Mouse (Mus musculus): ENCODE results near the gene Ppp2r2c. TPM values are rescaled to one million over a fixed set of nuclear protein-coding genes. Genes with fewer than 3 reads are reported as not detected.
A peak's percentile ranks its signal among the peaks of the same experiment; 100 is the strongest.

The Ppp2r2c gene
- polyA plus RNA-seq, 1 experiment from 2014 or later: 0.03 TPM

GRCm38 (mm10) chr5:36979001-36979400 is 110.7 kb downstream of the Ppp2r2c start:
- in situ Hi-C loops (cut with MboI; ENCODE audit: low pct_unique_long_range_greater_than_20kb): no loop called here

GRCm38 (mm10) chr5:36979631-36980030 is 111.3 kb downstream of the Ppp2r2c start:
- DNase-seq (ENCODE audit: low read depth, low spot score) (no peak), ATAC-seq (no peak)
- ChIA-PET CTCF (interaction anchor here (0.8 kb wide), 1 partner anchor 21 kb away, joined by 4 read pairs; no protein-coding TSS in a partner anchor), POLR2A (interaction anchor here (1.4 kb wide), 1 partner anchor 10 kb away, joined by 3 read pairs; the partner anchor contains the start of gene Wfs1)
- no peaks in the 10 kb centered on the region for H3K27me3 ChIP-seq
- in situ Hi-C loops (cut with MboI; ENCODE audit: low pct_unique_long_range_greater_than_20kb): no loop called here
- no peak for TF ChIP-seq CTCF (IDR thresholded peaks at IDR 0.05)

More at GRCm38 (mm10) chr5:36979001-36979400, 110.7 kb downstream of the Ppp2r2c start:
- TF ChIP-seq CTCF (IDR thresholded peaks at IDR 0.05): no peak
- POLR2A ChIA-PET: interaction anchor here (1.4 kb wide), 1 partner anchor 10 kb away, joined by 3 read pairs; the partner anchor contains the start of gene Wfs1
- no peak for DNase-seq (ENCODE audit: low read depth, low spot score)
- CTCF ChIA-PET: interaction anchor here (0.8 kb wide), 1 partner anchor 20 kb away, joined by 4 read pairs; no protein-coding TSS in a partner anchor
- no peaks in the 10 kb centered on the region for H3K27me3 ChIP-seq
- peak; percentile 32 for ATAC-seq

- TF ChIP-seq CTCF (IDR thresholded peaks at IDR 0.05): no peak
- ATAC-seq: no peak
- ChIA-PET CTCF (no interaction called here), POLR2A (no interaction called here)
- H3K27me3 ChIP-seq: no peaks in the 10 kb centered on the region
- in situ Hi-C loops (cut with MboI; ENCODE audit: low pct_unique_long_range_greater_than_20kb): no loop called here
- no peak for DNase-seq (ENCODE audit: low read depth, low spot score)
These were observed 114.0 kb downstream of the Ppp2r2c start for GRCm38 (mm10) chr5:36982271-36982670.

- DNase-seq (ENCODE audit: low read depth, low spot score): no peak
- no peaks in the 10 kb centered on the region for H3K27me3 ChIP-seq
- CTCF ChIA-PET: interaction anchor here (2.1 kb wide), 1 partner anchor 27 kb away, joined by 10 read pairs; no protein-coding TSS in a partner anchor
- POLR2A ChIA-PET: no interaction called here
- in situ Hi-C loops (cut with MboI; ENCODE audit: low pct_unique_long_range_greater_than_20kb): no loop called here
- no peak for ATAC-seq
- TF ChIP-seq CTCF (IDR thresholded peaks at IDR 0.05): no peak
These were observed 118.3 kb downstream of the Ppp2r2c start for GRCm38 (mm10) chr5:36986617-36987016.

GRCm38 (mm10) chr5:36988124-36988780 is 119.9 kb downstream of the Ppp2r2c start:
- CTCF ChIA-PET: interaction anchor here (0.7 to 2.1 kb wide), 5 partner anchors 22 to 42 kb away, joined by 3 to 10 read pairs (median 4); no protein-coding TSS in a partner anchor
- POLR2A ChIA-PET: no interaction called here
- DNase-seq (ENCODE audit: low read depth, low spot score) (no peak), ATAC-seq (peak; percentile 23)
- peaks cover 6% of the 10 kb centered on the region for H3K27me3 ChIP-seq
- in situ Hi-C loops (cut with MboI; ENCODE audit: low pct_unique_long_range_greater_than_20kb): no loop called here
- TF ChIP-seq CTCF (IDR thresholded peaks at IDR 0.05): no peak

- no peak for TF ChIP-seq CTCF (IDR thresholded peaks at IDR 0.05)
- ChIA-PET POLR2A (interaction anchor here (0.8 kb wide), 1 partner anchor 10 kb away, joined by 3 read pairs; no protein-coding TSS in a partner anchor), CTCF (interaction anchor here (0.7 to 1.2 kb wide), 4 partner anchors 23 to 42 kb away, joined by 3 to 4 read pairs (median 4); no protein-coding TSS in a partner anchor)
- peak; percentile 89 for DNase-seq (ENCODE audit: low read depth, low spot score)
- ATAC-seq: peak; percentile 99
- in situ Hi-C loops (cut with MboI; ENCODE audit: low pct_unique_long_range_greater_than_20kb): no loop called here
- H3K27me3 ChIP-seq: peaks cover 6% of the 10 kb centered on the region
These were observed 120.7 kb downstream of the Ppp2r2c start, which contains the start of gene Wfs1 for GRCm38 (mm10) chr5:36988781-36989624. TSS of gene Wfs1 (minus strand) at chr5:36989205.

- POLR2A ChIA-PET: interaction anchor here (0.8 kb wide), 1 partner anchor 10 kb away, joined by 3 read pairs; no protein-coding TSS in a partner anchor
- ATAC-seq (no peak), DNase-seq (ENCODE audit: low read depth, low spot score) (no peak)
- H3K27me3 ChIP-seq: peaks cover 6% of the 10 kb centered on the region
- CTCF ChIA-PET: interaction anchor here (1.2 to 2.0 kb wide), 2 partner anchors 23 to 31 kb away, joined by 4 to 6 read pairs; no protein-coding TSS in a partner anchor
- in situ Hi-C loops (cut with MboI; ENCODE audit: low pct_unique_long_range_greater_than_20kb): no loop called here
- TF ChIP-seq CTCF (IDR thresholded peaks at IDR 0.05): no peak
These were observed 121.3 kb downstream of the Ppp2r2c start for GRCm38 (mm10) chr5:36989625-36989977.

GRCm38 (mm10) chr5:36990196-36990595 is 121.9 kb downstream of the Ppp2r2c start:
- no peak for ATAC-seq
- no peak for TF ChIP-seq CTCF (IDR thresholded peaks at IDR 0.05)
- CTCF ChIA-PET: interaction anchor here (0.9 to 2.0 kb wide), 2 partner anchors 31 to 41 kb away, joined by 3 to 6 read pairs; no protein-coding TSS in a partner anchor
- H3K27me3 ChIP-seq: peaks cover 6% of the 10 kb centered on the region
- POLR2A ChIA-PET: no interaction called here
- DNase-seq (ENCODE audit: low read depth, low spot score): no peak
- in situ Hi-C loops (cut with MboI; ENCODE audit: low pct_unique_long_range_greater_than_20kb): no loop called here

GRCm38 (mm10) chr5:36990631-36991350 is 122.5 kb downstream of the Ppp2r2c start:
- POLR2A ChIA-PET: no interaction called here
- in situ Hi-C loops (cut with MboI; ENCODE audit: low pct_unique_long_range_greater_than_20kb): no loop called here
- CTCF ChIA-PET: interaction anchor here (0.6 to 2.0 kb wide), 4 partner anchors 10 to 41 kb away, joined by 3 to 9 read pairs (median 4); no protein-coding TSS in a partner anchor
- DNase-seq (ENCODE audit: low read depth, low spot score) (no peak), ATAC-seq (no peak)
- no peak for TF ChIP-seq CTCF (IDR thresholded peaks at IDR 0.05)
- H3K27me3 ChIP-seq: peaks cover 6% of the 10 kb centered on the region

GRCm38 (mm10) chr5:36996410-36996809 is 128.1 kb downstream of the Ppp2r2c start:
- TF ChIP-seq CTCF (IDR thresholded peaks at IDR 0.05): no peak
- no peak for DNase-seq (ENCODE audit: low read depth, low spot score)

More at GRCm38 (mm10) chr5:36996410-36996809, 128.1 kb downstream of the Ppp2r2c start:
- POLR2A ChIA-PET: no interaction called here
- no peak for ATAC-seq
- in situ Hi-C loops (cut with MboI; ENCODE audit: low pct_unique_long_range_greater_than_20kb): loop anchor here (5.0 kb wide), 1 partner anchor 39 kb away; no protein-coding TSS in a partner anchor
- CTCF ChIA-PET: interaction anchor here (8.4 kb wide), 1 partner anchor 40 kb away, joined by 157 read pairs; no protein-coding TSS in a partner anchor
- H3K27me3 ChIP-seq: peaks cover 16% of the 10 kb centered on the region
